Mouse (Mus musculus): ENCODE data around the gene Tspyl1. TPM values are rescaled to one million over a fixed set of nuclear protein-coding genes. Genes with fewer than 3 reads are reported as not detected.

The Tspyl1 gene
- polyA plus RNA-seq, 1 experiment from 2014 or later, result 50.6 TPM

DNA sequence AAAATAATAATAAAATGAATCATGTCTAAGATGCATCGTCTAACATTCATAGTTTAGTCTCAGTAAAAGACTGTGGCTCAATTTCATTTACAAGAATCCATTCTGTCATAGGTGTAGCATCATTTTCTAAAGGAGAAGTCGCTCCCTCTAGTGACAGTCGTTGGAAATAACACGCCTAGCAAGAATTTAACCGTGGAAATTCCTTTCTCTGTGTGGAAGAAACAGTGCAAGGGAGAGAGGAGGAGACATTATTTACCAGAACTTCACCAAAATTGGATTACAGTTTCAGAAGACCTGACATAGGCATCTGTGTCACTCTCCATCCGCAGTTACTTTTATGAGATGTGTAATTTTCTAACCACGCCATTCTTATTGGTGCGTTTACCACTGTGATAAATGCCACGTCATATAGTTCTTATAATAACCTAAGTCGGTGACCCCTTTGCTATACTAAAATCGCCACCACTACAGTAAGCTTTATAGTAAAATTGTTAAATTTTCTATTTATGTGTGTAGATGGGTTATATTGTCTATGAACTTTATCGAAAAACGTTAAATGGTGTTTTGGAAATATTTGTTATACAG, 1.3 kb upstream of the Tspyl1 start:
- Histone ChIP-seq H3K4me3 (ENCODE audit: low read depth, low read length) (peak overlapping the region; percentile 5), H3K4me2 (peak overlapping the region; percentile 91), H3K9ac (no peak overlapping the region), H3K27ac (ENCODE audit: low read depth) (no peak overlapping the region), H3K36me3 (ENCODE audit: insufficient read depth) (0 out of 2 replicates have a peak, but pooled peaks cover 4% of the 10 kb centered on the region), H3K27me3 (ENCODE audit: insufficient read depth, low read length) (no peaks in the 10 kb centered on the region), H3K4me1 (ENCODE audit: insufficient read depth) (peaks cover 10% of the 10 kb centered on the region; the same call in 1 of the 2 replicates), H3K9me3 (ENCODE audit: low read depth, low read length) (no peaks in the 10 kb centered on the region)
- DNase-seq (peak; percentile 93), ATAC-seq (ENCODE audit: insufficient read depth) (peak; percentile 5; the same call in 1 of the 2 replicates)
- peak; percentile 76 for TF ChIP-seq CTCF (IDR thresholded peaks at IDR 0.05; ENCODE audit: low read depth)
- 24% methylated on average over 13 of the region's 13 CpGs for WGBS

DNA sequence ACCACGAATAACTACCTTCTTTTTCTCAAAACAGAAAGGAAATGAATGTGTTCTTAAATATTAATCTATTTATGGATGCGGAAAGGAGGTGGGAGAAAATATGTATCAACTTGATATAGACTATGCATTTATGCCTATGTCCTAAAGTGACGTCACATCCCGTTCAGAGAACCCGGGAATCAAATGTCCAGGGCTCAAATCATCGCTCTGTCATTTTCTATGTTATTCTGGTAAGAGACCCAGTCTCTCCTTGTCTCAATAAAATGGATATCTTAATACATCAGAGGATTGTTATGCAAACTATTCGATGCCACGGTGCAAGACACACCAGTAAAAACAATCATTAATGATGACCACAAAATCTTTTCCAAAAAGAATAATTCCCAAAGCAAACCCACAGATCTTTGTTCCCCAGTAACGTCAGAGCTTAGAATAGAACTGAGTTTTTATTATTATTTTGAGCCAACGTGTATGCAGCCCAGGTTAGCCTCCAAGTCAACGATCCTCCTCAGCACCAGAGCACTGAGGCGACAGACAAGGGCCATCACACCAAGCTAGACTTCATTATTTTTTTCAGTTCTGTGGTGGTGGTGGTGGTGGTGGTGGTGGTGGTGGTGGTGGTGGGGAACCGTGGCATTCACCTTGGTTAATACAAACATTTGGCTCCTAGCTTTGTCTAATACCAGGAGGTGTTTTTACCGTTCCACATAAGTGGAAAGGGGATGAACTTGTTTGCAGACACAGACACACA, 604 bp upstream of the Tspyl1 start:
- no peak for TF ChIP-seq CTCF (IDR thresholded peaks at IDR 0.05; ENCODE audit: low read depth)
- no peaks in the 10 kb centered on the region for H3K27me3 ChIP-seq (ENCODE audit: insufficient read depth, low read length)
- peak overlapping the region; percentile 56 for H3K27ac ChIP-seq (ENCODE audit: low read depth)
- no peaks in the 10 kb centered on the region for H3K9me3 ChIP-seq (ENCODE audit: low read depth, low read length)
- H3K4me1 ChIP-seq (ENCODE audit: insufficient read depth), result peaks cover 10% of the 10 kb centered on the region; the same call in 1 of the 2 replicates
- peak overlapping the region; percentile 91 for H3K4me2 ChIP-seq
- peak overlapping the region; percentile 98 for H3K4me3 ChIP-seq (ENCODE audit: low read depth, low read length)
- WGBS, result 20% methylated on average over 14 of the region's 14 CpGs
- peaks cover 7% of the 10 kb centered on the region; the same call in 1 of the 2 replicates for H3K36me3 ChIP-seq (ENCODE audit: insufficient read depth)
- DNase-seq, result peak; percentile 61
- peak overlapping the region; percentile 34 for H3K9ac ChIP-seq
- no peak; the same call in 1 of the 2 replicates for ATAC-seq (ENCODE audit: insufficient read depth)

DNA sequence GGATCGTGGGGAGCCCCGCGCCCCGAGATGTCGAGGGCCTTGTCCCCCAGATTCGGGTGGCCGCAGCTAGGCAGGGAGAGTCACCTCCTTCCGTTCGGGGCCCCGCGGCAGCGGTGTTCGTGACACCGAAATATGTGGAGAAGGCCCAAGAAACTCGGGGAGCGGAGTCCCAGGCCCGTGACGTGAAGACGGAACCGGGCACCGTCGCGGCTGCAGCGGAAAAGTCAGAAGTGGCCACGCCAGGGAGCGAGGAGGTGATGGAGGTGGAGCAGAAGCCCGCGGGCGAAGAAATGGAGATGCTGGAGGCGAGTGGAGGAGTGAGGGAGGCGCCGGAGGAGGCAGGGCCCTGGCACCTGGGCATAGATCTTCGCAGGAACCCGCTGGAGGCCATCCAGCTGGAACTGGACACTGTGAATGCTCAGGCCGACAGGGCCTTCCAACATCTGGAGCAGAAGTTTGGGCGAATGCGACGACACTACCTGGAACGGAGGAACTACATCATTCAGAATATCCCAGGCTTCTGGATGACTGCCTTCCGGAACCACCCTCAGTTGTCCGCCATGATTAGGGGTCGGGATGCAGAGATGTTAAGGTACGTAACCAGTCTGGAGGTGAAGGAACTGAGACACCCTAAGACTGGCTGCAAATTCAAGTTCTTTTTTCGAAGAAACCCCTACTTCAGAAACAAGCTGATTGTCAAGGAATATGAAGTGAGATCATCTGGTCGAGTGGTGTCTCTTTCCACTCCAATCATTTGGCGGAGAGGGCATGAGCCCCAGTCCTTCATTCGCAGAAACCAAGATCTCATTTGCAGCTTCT, 639 bp downstream of the Tspyl1 start:
- peaks cover 10% of the 10 kb centered on the region; the same call in 1 of the 2 replicates for H3K4me1 ChIP-seq (ENCODE audit: insufficient read depth)
- peak overlapping the region; percentile 79 for H3K27ac ChIP-seq (ENCODE audit: low read depth)
- peaks cover 12% of the 10 kb centered on the region; the same call in 1 of the 2 replicates for H3K36me3 ChIP-seq (ENCODE audit: insufficient read depth)
- ATAC-seq (ENCODE audit: insufficient read depth) (peak; percentile 53), DNase-seq (peak; percentile 58)
- H3K4me3 ChIP-seq (ENCODE audit: low read depth, low read length), result peak overlapping the region; percentile 98
- H3K9ac ChIP-seq, result peak overlapping the region; percentile 97
- peak overlapping the region; percentile 91 for H3K4me2 ChIP-seq
- no peak for TF ChIP-seq CTCF (IDR thresholded peaks at IDR 0.05; ENCODE audit: low read depth)
- no peaks in the 10 kb centered on the region for H3K9me3 ChIP-seq (ENCODE audit: low read depth, low read length)
- no peaks in the 10 kb centered on the region for H3K27me3 ChIP-seq (ENCODE audit: insufficient read depth, low read length)
- WGBS, result 2% methylated on average over 47 of the region's 47 CpGs

DNA sequence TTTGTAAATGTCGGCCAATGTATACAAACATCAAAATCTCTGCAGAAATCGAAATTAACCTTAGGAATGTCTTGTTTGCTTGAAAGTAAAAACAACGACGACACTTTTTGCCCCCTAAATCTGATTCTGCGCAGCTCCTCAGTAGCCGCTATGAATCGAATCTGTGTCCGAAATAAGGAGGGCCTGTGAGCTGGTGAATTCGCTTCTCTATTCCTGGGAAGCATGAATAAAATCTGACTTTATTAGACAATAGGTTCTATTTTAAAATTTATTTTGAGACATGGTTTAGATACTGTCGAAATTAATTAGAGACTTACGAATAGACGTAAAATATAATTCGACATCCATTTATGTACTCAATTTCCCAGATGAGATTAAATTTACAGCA, 14.9 kb downstream of the Tspyl1 start:
- Histone ChIP-seq H3K36me3 (ENCODE audit: insufficient read depth) (no peaks in the 10 kb centered on the region), H3K4me2 (peak overlapping the region; percentile 94), H3K9me3 (ENCODE audit: low read depth, low read length) (no peaks in the 10 kb centered on the region), H3K9ac (peak overlapping the region; percentile 60; the same call in 1 of the 2 replicates), H3K4me3 (ENCODE audit: low read depth, low read length) (peak overlapping the region; percentile 70), H3K27me3 (ENCODE audit: insufficient read depth, low read length) (no peaks in the 10 kb centered on the region), H3K4me1 (ENCODE audit: insufficient read depth) (0 out of 2 replicates have a peak, but pooled peaks cover 6% of the 10 kb centered on the region), H3K27ac (ENCODE audit: low read depth) (no peak overlapping the region)
- WGBS, result 6% methylated on average over 13 of the region's 13 CpGs
- ATAC-seq (ENCODE audit: insufficient read depth), result no peak
- TF ChIP-seq CTCF (IDR thresholded peaks at IDR 0.05; ENCODE audit: low read depth), result no peak
- peak; percentile 27 for DNase-seq

DNA sequence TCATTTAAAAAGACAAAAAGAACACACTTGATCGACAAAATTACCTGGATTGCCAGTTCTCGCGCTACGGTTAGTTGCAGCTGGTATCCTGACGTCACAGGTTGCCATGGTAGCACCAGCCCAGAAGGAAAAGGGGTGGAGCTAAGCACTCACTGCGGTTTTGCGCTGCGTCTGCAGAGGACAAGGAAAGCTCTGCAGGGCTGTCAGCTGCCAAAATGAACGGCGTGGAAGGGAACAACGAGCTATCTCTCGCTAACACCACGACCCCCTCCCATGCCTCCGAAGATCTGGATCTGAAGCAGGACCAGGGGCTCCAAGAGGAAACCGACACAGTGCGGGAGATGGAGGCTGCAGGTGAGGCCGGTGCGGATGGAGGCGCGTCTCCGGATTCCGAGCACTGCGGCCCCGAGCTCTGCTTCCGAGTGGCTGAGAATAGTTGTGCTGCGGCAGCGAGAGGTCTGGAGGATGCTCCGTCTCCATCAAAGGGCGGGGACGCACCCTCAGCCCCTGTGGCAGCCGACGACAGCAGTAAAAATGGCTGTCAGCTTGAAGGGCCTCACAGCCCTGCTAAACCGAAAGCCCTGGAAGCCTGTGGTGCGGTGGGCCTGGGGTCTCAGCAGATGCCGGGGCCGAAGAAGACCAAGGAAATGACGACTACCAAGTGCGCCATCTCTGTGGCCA, 15.4 kb downstream of the Tspyl1 start, which contains the start of gene Tspyl4:
Tspyl4 (plus strand) TSS at position 144 of the 681 bp plus-strand sequence.
- under 1% methylated on average over 38 of the region's 38 CpGs for WGBS
- Histone ChIP-seq H3K9me3 (ENCODE audit: low read depth, low read length) (no peaks in the 10 kb centered on the region), H3K4me3 (ENCODE audit: low read depth, low read length) (peak within 1 kb of the TSS; percentile 70), H3K36me3 (ENCODE audit: insufficient read depth) (no peaks in the 10 kb centered on the region), H3K4me1 (ENCODE audit: insufficient read depth) (0 out of 2 replicates have a peak, but pooled peaks cover 6% of the 10 kb centered on the region), H3K27me3 (ENCODE audit: insufficient read depth, low read length) (no peaks in the 10 kb centered on the region), H3K9ac (peak within 1 kb of the TSS; percentile 60), H3K27ac (ENCODE audit: low read depth) (peak within 1 kb of the TSS; percentile 62; the same call in 1 of the 2 replicates), H3K4me2 (peak within 1 kb of the TSS; percentile 94)
- no peak for TF ChIP-seq CTCF (IDR thresholded peaks at IDR 0.05; ENCODE audit: low read depth)
- DNase-seq, result peak; percentile 98
- ATAC-seq (ENCODE audit: insufficient read depth), result peak; percentile 98
